Mouse (Mus musculus) embryo, embryonic 11.5 days (tissue): ENCODE results near the gene Zfp64.

Experiments used
- DNase-seq: peaks from one replicate; pipeline ENCODE4 v3.0.0-alpha.2; 2012; ENCODE audit warnings: low read depth, low spot score

The Zfp64 gene

GRCm38 (mm10) chr2:168954835-168955716 is at the start of gene Zfp64:
Zfp64 (minus strand) TSS chr2:168955587.
- DNase-seq: peak; percentile 67

GRCm38 (mm10) chr2:168992642-168993420 is 37.4 kb upstream of the Zfp64 start:
- DNase-seq: no peak

- DNase-seq: no peak
Observed at GRCm38 (mm10) chr2:168990957-168991356, 35.6 kb upstream of the Zfp64 start.

GRCm38 (mm10) chr2:168990061-168990753 is 34.8 kb upstream of the Zfp64 start:
- DNase-seq: no peak

GRCm38 (mm10) chr2:168988056-168988455 is 32.7 kb upstream of the Zfp64 start:
- DNase-seq: no peak

- DNase-seq: no peak
Observed at GRCm38 (mm10) chr2:168987421-168987820, 32.0 kb upstream of the Zfp64 start.

- DNase-seq: no peak
Observed at GRCm38 (mm10) chr2:168981951-168982350, 26.6 kb upstream of the Zfp64 start.

GRCm38 (mm10) chr2:168981448-168981847 is 26.1 kb upstream of the Zfp64 start:
- DNase-seq: no peak

GRCm38 (mm10) chr2:168980859-168981258 is 25.5 kb upstream of the Zfp64 start:
- DNase-seq: no peak

GRCm38 (mm10) chr2:168979742-168980141 is 24.4 kb upstream of the Zfp64 start:
- no peak for DNase-seq

- no peak for DNase-seq
Observed at GRCm38 (mm10) chr2:168978031-168978430, 22.6 kb upstream of the Zfp64 start.

- no peak for DNase-seq
Observed at GRCm38 (mm10) chr2:168970131-168970530, 14.7 kb upstream of the Zfp64 start.

GRCm38 (mm10) chr2:168968136-168968925 is 12.9 kb upstream of the Zfp64 start:
- DNase-seq: no peak

GRCm38 (mm10) chr2:168966525-168966924 is 11.1 kb upstream of the Zfp64 start:
- DNase-seq: no peak

GRCm38 (mm10) chr2:168964849-168965248 is 9.5 kb upstream of the Zfp64 start:
- DNase-seq: no peak

- no peak for DNase-seq
Observed at GRCm38 (mm10) chr2:168961729-168962666, 6.6 kb upstream of the Zfp64 start.

GRCm38 (mm10) chr2:168960814-168961213 is 5.4 kb upstream of the Zfp64 start:
- DNase-seq: no peak

GRCm38 (mm10) chr2:168959339-168959885 is 4.0 kb upstream of the Zfp64 start:
- DNase-seq: no peak

GRCm38 (mm10) chr2:168955850-168956346 is 511 bp upstream of the Zfp64 start:
- no peak for DNase-seq

GRCm38 (mm10) chr2:168954376-168954775 is 1.0 kb downstream of the Zfp64 start:
- no peak for DNase-seq
